Mouse (Mus musculus) E14TG2a.4 (cell line): ENCODE measurements at regions not wholly inside any gene's neighbourhood (a gene's known extent, or its start where the extent isn't known, plus 50 kb on each side); places are given as distances from the start of the nearest gene placed in this dataset.

Experiments
- H3K27me3 ChIP-seq: 2 replicates; pipeline ENCODE4 v1.6.1; 2014; ENCODE audit warnings: low read length, control low read depth; ENCODE audit not compliant: insufficient read depth
- H3K36me3 ChIP-seq: 2 replicates; pipeline ENCODE4 v1.6.1; 2014; ENCODE audit warnings: low read length, control low read depth; ENCODE audit not compliant: insufficient read depth
- H3K4me1 ChIP-seq: replicated peaks from 2 replicates; pipeline ENCODE4 v1.6.1; 2014; ENCODE audit warnings: low read depth, low read length, control low read depth
- H3K4me3 ChIP-seq: replicated peaks from 2 replicates; pipeline ENCODE4 v1.5.1; 2014; ENCODE audit warnings: mild to moderate bottlenecking, low read length
- H3K9me3 ChIP-seq: 2 replicates; pipeline ENCODE4 v1.6.1; 2014; ENCODE audit warnings: low read length, control low read depth
- CTCF ChIP-seq: conservative IDR thresholded peaks from 2 replicates; pipeline ENCODE4 v1.5.1; 2014; ENCODE audit warnings: low read length
- NANOG ChIP-seq: IDR thresholded peaks from 2 replicates; pipeline ENCODE4 v1.6.1; 2014; ENCODE audit warnings: borderline replicate concordance, low read length, mixed read lengths
- POU5F1 ChIP-seq: IDR thresholded peaks from 2 replicates; pipeline ENCODE4 v1.6.1; 2014; ENCODE audit warnings: low read length, borderline replicate concordance

DNA sequence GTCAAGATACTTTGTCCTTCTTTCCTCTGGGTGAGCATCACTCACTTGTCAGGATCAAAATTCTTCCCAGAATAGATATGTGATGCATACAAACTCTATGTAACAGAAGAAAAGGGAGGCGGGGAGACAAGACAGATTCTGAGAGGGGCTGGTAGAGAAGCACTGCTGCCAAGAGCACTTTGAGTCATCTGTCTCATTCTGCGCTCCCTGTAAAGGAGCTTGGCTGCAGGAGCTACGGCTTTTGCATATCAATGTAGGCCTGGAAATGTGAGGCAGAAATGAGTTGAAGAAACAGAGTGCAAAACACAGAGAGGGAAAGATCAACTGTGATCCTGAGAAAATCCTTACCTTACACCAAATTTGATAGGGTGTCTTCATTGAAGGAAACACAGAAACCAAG, 162.6 kb upstream of the Syndig1 start:
- no peaks in the 10 kb centered on the region for H3K36me3 ChIP-seq
- TF ChIP-seq CTCF (no peak), NANOG (no peak), POU5F1 (no peak)
- no peak overlapping the region for H3K4me3 ChIP-seq
- H3K4me1 ChIP-seq, result no peaks in the 10 kb centered on the region
- no peaks in the 10 kb centered on the region for H3K9me3 ChIP-seq
- no peaks in the 10 kb centered on the region for H3K27me3 ChIP-seq

GRCm38 (mm10) chr2:149671870-149672269, 157.1 kb upstream of the Syndig1 start:
- Histone ChIP-seq H3K4me3 (no peak overlapping the region), H3K9me3 (no peaks in the 10 kb centered on the region), H3K27me3 (no peaks in the 10 kb centered on the region), H3K36me3 (no peaks in the 10 kb centered on the region), H3K4me1 (no peaks in the 10 kb centered on the region)
- TF ChIP-seq POU5F1 (no peak), CTCF (no peak), NANOG (no peak)

DNA sequence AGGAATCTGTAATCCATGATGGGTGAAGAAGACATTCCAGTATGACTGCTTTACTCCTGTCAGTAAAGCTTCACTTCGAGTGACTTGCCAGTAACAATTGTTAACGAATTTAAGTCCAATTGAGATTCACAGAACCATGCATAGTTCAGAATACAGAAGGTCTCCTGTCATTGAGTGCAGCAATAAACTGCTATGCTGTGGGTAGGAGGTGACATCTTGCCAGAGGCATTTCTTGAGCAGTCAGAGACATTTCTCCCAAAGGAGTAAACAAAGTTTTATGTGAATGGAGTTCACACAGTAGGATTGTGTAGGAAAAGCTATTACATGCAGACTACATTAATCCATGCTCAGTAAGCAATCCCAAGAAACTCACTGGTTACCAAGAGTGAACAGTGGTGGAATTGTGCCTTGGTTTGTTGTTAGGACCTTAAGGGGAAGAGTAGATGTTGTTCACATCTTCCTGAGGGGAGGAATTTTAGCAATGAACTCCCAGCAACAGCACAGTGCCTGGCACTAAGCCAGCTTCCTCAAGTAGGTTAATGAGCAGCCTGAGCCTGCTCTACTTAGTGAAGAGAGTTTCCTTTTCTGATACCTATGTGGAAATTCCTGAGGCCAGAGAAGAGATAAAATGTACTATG, 149.1 kb upstream of the Syndig1 start:
- no peaks in the 10 kb centered on the region for H3K36me3 ChIP-seq
- no peaks in the 10 kb centered on the region for H3K27me3 ChIP-seq
- no peak for TF ChIP-seq POU5F1
- TF ChIP-seq NANOG, result no peak
- TF ChIP-seq CTCF, result no peak
- H3K4me1 ChIP-seq, result no peaks in the 10 kb centered on the region
- H3K9me3 ChIP-seq, result no peaks in the 10 kb centered on the region
- no peak overlapping the region for H3K4me3 ChIP-seq

DNA sequence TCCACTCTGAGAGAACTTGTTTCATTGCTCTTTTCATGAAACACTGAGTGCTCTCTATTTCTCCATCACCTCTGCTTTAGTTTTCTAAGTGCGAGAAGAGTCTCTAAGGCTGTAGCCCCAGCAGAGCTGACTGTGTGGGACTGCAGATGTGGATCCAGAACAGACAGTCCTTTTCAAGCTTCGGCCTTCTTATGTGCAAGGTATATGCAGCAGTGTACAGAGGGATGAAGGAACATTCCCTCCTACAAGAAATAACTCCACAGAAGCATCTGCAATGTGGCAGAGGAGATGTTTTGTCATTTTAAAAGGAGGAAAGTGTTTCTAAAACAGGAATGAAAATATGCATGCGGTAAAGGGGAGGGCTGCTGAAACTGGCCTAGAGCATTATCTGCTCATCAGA, 106.7 kb upstream of the Syndig1 start:
- Histone ChIP-seq H3K4me3 (no peak overlapping the region), H3K36me3 (no peaks in the 10 kb centered on the region), H3K9me3 (no peaks in the 10 kb centered on the region), H3K4me1 (no peaks in the 10 kb centered on the region), H3K27me3 (no peaks in the 10 kb centered on the region)
- no peak for TF ChIP-seq POU5F1
- TF ChIP-seq CTCF, result no peak
- TF ChIP-seq NANOG, result no peak

- Histone ChIP-seq H3K4me1 (no peaks in the 10 kb centered on the region), H3K9me3 (no peaks in the 10 kb centered on the region), H3K27me3 (no peaks in the 10 kb centered on the region), H3K4me3 (no peak overlapping the region), H3K36me3 (no peaks in the 10 kb centered on the region)
- TF ChIP-seq POU5F1 (no peak), CTCF (no peak), NANOG (no peak)
Observed at GRCm38 (mm10) chr2:149724279-149724678, 104.7 kb upstream of the Syndig1 start.

DNA sequence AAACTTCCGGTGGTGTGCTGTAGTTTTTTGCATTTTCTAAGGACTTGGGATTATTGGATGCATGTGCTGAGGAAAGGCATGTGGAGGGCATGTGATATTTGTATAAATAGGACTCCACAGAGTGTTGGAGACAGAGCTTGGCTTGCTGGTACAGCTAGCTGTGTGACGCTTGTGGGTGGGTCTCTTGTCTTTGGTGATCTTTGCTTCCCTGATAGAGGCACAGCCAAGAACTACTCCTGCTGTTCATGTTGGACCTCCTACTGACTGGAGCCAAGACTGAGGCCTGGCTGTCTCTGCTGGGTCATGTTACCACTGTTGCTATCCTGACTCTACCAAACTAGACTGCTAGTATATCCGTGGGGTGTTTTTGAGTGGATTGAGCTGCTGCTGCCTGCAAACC, 103.1 kb upstream of the Syndig1 start:
- no peaks in the 10 kb centered on the region for H3K9me3 ChIP-seq
- no peaks in the 10 kb centered on the region for H3K4me1 ChIP-seq
- no peak overlapping the region for H3K4me3 ChIP-seq
- TF ChIP-seq CTCF, result no peak
- TF ChIP-seq NANOG, result no peak
- TF ChIP-seq POU5F1, result no peak
- H3K27me3 ChIP-seq, result no peaks in the 10 kb centered on the region
- no peaks in the 10 kb centered on the region for H3K36me3 ChIP-seq

DNA sequence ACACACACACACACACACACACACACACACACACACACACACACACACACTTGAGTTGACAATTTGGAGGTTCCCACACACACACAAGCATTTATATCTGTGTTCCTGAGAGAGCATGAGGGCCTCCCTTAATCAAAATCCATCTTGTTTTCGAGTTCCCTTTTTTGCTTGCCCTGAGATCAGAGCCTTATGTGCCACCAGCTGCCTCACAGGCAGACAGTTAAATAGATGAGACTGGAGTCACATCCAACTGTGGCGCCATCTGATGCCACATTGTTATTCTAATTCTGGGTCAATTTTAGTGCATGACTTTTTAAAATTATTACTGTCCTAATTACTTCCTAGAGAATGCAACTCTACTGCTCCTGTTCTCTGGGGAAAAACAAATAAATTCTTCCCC, 91.2 kb upstream of the Syndig1 start:
- Histone ChIP-seq H3K4me1 (no peaks in the 10 kb centered on the region), H3K4me3 (no peak overlapping the region), H3K27me3 (no peaks in the 10 kb centered on the region), H3K36me3 (no peaks in the 10 kb centered on the region), H3K9me3 (no peaks in the 10 kb centered on the region)
- no peak for TF ChIP-seq CTCF
- TF ChIP-seq POU5F1, result no peak
- TF ChIP-seq NANOG, result no peak

DNA sequence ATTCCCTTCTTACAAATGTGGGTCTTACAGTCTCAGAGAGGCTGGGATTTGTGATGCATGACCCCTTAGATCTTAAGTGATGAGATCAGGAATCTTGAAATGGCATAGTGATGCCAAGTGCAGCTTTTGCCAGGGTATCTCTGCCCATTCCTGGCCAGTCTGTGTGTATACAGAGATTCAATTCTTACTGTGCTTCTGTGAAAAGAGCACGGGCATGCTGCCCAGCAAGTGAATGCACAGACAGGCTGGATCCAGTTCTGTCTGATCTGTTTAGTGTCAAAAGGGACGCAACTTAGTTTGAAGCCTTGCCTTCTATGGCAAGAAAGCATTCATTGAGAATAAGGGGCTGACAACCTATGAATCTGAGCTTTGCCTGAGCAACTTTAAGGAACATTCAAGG, 89.1 kb upstream of the Syndig1 start:
- Histone ChIP-seq H3K36me3 (no peaks in the 10 kb centered on the region), H3K4me1 (no peaks in the 10 kb centered on the region)
- no peak for TF ChIP-seq POU5F1
- TF ChIP-seq CTCF, result no peak
- no peak for TF ChIP-seq NANOG

DNA sequence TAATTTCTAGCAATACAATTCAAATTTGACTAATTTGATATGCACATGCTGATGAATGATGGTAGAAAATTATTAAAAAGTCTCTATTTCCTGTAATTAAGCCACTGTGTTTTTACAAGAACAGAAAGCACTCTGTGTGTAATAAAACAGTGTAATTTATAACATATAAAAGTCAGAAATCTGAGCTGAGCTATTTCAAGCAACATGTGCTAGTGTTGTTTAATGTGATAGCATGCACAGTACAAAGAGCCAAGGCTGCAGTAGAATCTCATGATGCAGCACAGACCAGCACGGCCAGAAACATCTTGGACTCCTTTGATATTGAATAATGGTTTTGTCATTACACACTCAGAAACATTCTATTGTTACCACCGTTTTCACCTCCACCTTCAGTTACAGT, 86.3 kb upstream of the Syndig1 start:
- no peak overlapping the region for H3K4me3 ChIP-seq
- TF ChIP-seq NANOG (no peak), POU5F1 (no peak), CTCF (no peak)

More for the DNA sequence above, 89.1 kb upstream of the Syndig1 start:
- H3K9me3 ChIP-seq, result no peaks in the 10 kb centered on the region
- H3K4me3 ChIP-seq, result no peak overlapping the region
- no peaks in the 10 kb centered on the region for H3K27me3 ChIP-seq

More for the DNA sequence above, 86.3 kb upstream of the Syndig1 start:
- no peaks in the 10 kb centered on the region for H3K4me1 ChIP-seq
- H3K36me3 ChIP-seq, result no peaks in the 10 kb centered on the region
- H3K9me3 ChIP-seq, result no peaks in the 10 kb centered on the region
- H3K27me3 ChIP-seq, result no peaks in the 10 kb centered on the region
